Mouse (Mus musculus) frontal cortex, adult 2 months (tissue): ENCODE data around the gene Rcbtb1. TPM values are rescaled to one million over a fixed set of nuclear protein-coding genes. Genes with fewer than 3 reads are reported as not detected.
A peak's percentile ranks its signal among the peaks of the same experiment; 100 is the strongest.
"Not testable (repeated sequence)": the region's sequence is repeated elsewhere in the genome, so short reads cannot be mapped to it uniquely, and the experiment has no call there.

Source experiments
- DNase-seq, 2 experiments: peaks; one replicate each; pipeline ENCODE4 v3.0.0; 2022; ENCODE audit warnings: low spot score in 1 of 2; ENCODE audit errors: extremely low spot score in 1 of 2
- polyA plus RNA-seq: library from polyadenylated mRNA; depleted of rRNA; stranded (reverse); fragments of >200 nt; gene quantifications from 2 replicates; pipeline ENCODE4 v1.2.3, GENCODE M21; 2012; rRNA removed

Rcbtb1 gene
- polyA plus RNA-seq: 34.0 and 34.7 TPM in 2 replicates

- DNase-seq: peak; percentile 77 to 92
These were observed at the start of gene Rcbtb1 for GRCm38 (mm10) chr14:59200711-59201603. Gene Rcbtb1, plus strand, starts transcription at chr14:59201209.

DNA sequence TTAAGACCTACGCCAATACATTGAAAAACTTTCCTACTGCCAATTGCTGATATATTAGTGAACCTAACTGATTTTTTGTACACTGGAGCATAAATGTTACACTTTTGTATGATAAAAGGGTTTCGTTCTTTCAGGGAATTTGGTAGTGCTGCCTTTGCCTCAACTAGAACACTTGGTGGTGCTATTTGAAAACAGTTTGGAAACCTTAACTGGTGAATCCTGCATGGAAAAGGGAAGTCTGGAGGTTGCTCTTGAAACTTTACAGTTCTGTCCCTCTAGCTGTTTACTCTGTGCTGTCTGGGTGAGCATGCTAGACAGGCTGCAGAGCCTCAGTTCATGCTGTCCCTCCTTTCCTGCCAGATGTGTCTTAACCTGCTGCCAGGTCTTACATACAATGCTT lies 45.4 kb upstream of the Rcbtb1 start:
- peak in 1 of 2 experiments; percentile 45 for DNase-seq

DNA sequence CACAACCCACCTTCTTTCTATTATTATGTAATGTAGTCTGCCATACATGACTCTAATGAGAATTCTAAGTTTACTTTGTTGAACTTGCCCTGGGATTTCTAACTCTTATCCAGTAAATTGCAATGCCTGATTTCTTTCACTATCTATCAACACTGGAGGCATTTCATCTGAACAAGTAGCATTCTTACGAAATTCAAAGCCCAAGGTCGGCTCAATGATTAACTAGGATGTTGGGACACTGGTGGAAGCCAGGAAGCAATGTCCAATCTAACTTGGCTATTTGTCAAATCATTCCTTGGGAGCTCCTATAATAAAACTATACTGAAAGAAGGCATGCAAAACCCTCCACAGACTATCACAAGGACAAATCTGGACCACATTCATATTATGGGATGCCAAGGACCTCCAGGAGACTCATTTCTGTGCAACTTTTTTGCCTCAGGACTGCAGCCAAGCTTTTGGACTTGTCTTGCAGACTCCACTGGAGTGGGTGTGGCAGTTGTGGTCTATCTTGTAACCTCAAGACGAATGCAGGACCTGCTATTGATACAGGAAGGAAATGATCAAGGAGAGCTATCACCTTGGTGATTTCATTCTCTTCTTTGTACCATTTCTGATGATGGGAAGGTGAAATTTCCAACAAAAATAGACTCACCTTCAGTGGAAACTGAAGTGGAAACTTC lies 43.9 kb upstream of the Rcbtb1 start:
- no peak for DNase-seq

DNA sequence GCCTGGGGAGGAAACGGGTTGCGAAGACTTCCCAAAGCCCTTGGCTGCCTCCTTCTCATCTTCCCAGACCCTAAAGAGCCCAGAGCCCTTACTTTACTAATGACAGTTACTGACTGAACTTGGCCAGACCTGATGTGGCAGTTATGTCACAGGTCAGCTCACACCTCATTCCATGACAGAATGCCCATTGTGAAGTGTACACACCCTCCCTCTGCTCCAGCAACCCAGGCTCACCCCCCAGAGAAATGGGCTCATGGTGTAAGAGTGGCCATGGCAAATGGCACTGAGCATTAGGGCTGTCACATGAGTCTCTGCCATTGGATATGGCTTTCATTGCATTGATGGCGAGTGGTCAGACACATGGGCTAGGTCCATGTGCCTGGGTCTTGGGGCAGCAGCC lies 22.4 kb upstream of the Rcbtb1 start, which contains the start of gene Gm5142:
Gene Gm5142 (minus strand): TSS at position 101 of the 400 bp plus-strand sequence.
- DNase-seq: no peak

GRCm38 (mm10) chr14:59182732-59183131 lies 18.3 kb upstream of the Rcbtb1 start:
- DNase-seq: no peak

GRCm38 (mm10) chr14:59185514-59185913 lies 15.5 kb upstream of the Rcbtb1 start:
- no peak for DNase-seq

- no peak for DNase-seq
These were observed 14.9 kb upstream of the Rcbtb1 start for GRCm38 (mm10) chr14:59186121-59186520.

DNA sequence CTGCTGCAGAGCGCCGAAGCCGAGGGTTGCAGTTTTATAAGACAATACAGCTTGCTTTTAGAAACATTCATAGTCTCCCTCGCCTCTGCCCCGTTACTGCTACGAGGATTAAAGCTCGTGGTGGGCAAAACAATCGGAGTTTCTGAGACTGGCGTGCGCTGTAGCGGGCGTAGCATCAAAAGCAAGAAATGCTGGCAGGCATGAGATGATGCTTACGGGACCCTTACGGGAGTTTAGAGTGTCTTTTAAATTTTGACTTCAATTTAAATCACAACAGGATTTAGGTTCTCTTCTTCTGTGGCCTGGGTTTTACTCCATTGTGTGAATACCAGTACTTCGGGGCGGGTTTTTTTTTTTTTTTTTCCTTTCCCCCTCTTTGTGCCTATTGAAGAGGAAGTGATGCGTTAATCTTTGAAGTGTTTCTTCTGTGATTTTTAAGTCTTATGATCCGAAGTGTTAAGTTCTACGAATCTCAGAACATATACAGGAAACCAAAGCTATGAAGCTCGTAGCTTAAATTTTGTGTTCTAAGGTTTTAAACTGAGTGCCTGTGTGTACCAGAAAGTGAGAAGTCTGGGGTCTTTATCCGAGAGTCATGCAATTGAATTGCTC lies 701 bp downstream of the Rcbtb1 start:
- no peak for DNase-seq

- DNase-seq: no peak
These were observed 4.5 kb downstream of the Rcbtb1 start for GRCm38 (mm10) chr14:59205461-59205860.

DNA sequence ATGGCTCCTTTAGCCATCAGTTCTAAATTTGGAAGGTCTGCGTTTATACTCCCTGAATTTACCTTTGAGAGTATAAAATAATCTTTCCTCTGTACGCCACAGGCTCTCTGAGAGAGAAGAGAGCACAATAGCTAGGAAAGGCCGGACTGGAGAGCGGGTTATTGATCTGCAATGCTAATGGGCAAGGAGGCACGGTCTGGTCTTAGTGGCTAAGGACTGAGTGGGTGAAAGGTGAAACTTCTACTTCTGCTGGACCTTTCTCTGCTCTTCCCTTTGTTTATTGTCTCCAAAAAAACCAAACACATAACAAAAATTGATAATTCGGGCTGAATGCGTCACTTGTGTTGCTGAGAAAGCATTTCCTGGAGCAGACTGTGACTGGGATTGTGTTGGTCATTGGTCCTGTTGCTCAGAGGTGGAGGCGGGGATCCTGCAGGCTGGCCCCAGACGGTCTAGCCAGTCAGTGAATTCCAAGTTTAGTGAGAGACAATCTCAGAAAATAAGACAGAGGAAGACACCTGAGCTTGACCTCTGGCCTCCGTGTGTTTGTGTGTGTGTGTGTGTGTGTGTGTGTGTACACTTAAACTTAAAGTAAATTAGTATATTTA lies 5.1 kb downstream of the Rcbtb1 start:
- no peak for DNase-seq

DNA sequence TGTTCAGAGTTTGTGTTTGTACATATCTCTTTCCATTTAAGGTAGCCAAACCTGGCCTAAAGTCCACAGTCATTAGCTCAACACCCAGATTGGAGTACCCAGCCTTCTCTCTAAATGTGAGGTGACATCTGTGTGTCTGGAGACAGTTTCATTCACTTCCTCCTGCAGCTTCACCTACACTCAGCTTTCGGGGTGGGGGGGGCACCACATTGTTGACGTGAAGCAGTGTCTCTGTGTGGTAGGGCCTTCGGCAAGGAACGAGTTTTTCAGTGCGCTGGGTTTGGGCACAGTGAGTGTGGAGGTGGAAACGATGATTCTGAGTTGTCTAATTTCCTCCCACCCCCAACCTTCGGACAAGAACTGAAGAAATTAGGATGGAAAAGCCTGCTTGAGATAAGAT lies 8.0 kb downstream of the Rcbtb1 start:
- peak in 1 of 2 experiments; percentile 15 for DNase-seq

DNA sequence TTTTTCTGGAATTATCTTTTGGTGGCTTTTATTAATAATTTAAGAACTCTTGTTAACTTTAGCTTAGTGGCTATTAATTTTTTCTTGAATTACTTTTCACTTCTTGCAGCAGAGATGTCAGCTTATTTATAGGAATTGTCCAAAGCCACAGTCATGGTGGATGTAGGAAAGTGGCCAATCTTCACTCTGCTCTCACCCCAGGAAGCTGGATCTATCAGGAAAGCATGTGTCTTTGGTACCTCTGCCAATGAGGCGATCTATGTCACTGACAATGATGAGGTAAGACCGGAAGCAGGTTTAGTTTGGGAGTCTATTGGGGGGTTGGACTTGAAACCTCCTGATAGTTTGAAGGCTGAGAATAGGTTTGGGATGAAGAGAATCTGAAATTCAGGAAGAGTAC lies 8.8 kb downstream of the Rcbtb1 start:
- no peak for DNase-seq

DNA sequence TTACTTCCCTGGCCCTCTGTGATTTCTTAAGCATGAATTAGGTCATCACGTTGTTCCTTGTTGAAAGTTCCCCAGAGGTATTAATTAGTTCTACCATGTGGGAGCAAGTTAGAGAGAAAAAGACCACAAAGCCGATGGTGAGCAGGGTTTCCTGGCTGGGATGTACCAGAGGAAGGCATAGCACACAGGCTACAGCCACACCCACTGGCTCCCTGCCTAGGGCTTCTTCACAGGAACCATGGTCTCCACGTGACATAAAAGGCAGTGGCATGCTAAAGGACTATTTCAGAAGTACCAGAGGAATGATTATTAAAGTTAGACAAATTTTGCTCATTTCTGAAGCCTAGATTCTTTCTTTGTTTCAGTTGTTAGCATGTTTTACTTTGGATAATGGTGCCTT lies 18.2 kb downstream of the Rcbtb1 start:
- no peak for DNase-seq

- DNase-seq: no peak
These were observed 25.2 kb downstream of the Rcbtb1 start for GRCm38 (mm10) chr14:59226240-59226639.

- no peak for DNase-seq
These were observed 28.8 kb downstream of the Rcbtb1 start for GRCm38 (mm10) chr14:59229822-59230221.

DNA sequence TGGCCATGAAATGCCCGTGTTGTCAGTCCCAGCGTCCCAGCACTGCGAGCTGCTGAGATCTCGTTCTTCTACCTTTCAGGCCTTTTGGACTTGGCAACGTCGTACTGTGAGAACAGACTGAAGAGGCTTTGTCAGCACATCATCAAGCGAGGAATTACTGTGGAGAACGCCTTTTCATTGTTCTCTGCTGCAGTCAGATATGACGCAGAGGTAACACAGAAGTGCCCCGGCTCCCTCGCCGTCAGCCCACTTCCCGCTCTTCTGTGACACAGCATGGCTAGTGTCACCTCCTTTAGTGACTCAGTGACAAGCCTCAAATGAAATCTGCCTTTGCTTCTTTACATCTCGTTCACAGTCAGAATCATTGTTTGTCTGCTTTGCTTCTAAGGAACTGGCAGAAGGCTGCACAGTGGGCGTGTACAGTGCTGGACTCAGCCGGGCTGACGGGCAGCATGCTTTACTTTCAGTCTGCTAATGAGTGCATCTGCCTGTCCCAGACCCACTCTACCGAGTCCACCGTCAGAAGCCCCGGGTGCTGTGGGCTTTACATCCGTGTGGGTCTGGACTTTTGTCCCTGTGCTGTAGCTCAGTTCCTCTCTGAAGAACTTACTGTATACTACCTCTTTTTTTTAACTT lies 29.4 kb downstream of the Rcbtb1 start:
- DNase-seq: peak in 1 of 2 experiments; percentile 6

DNA sequence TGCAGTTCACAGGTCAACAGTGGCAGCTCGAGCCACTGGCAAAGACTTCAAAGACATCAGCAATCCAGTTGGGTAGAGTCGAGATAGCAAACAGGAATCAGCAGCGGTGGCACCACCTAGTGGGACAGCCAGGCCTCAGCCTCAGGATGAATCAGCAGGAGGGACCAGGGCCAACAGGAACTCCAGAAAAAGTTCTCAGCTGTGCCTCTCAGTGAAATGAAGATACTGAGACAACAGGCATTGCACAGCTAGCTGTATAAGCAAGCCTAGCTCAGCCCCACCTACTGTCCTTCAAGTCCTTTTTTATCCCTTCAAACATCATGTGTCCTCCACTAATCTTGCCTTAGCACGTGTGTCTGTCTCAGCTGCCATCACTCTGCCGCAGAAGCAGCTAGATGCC lies 31.0 kb downstream of the Rcbtb1 start:
- peak in 1 of 2 experiments; percentile 10 for DNase-seq

- DNase-seq: no peak
These were observed 32.6 kb downstream of the Rcbtb1 start for GRCm38 (mm10) chr14:59233635-59234034.

DNA sequence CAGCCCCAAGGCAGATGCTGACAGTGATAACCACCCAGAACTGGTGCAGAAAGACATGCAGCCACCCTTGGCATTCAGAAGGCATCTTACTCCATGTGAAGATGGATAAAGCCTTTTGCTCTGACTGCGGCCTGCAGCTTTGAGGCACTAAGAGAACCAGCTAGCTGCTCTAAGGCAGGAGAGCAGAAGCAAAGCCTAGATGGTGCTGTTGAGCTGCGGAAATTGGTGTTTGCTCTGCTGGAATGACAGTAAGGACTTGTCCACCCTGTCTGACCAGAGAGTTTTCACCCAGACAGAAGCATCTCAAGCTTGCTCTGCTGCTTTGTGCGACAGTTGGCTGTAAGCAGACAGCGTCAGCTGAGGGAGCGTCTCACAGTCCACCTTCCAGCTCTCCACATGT lies 49.3 kb downstream of the Rcbtb1 start:
- DNase-seq: peak in 1 of 2 experiments; percentile 35

DNA sequence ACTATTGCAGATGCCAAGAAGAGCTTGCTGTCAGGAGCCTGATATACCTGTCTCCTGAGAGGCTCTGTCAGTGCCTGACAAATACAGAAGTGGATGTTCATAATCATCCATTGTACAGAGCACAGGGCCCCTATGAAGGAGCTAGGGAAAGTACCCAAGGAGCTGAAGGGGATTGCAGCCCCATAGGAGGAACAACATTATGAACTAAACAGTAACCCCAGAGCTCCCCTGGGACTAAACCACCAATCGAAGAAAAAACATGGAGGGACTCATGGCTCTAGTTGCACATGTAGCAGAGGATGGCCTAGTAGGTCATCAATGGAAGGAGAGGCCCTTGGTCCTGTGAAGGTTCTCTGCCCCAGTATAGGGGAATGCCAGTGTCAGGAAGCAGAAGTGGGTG lies 54.9 kb downstream of the Rcbtb1 start:
- not testable (repeated sequence) for DNase-seq
